Mouse (Mus musculus) kidney, adult 2 months (tissue): ENCODE data around the gene Olfr780.

Experiments used
- CTCF ChIP-seq: fragments of 200-500 bp; conservative IDR thresholded peaks from 2 replicates; pipeline ENCODE4 v1.5.1; 2011; ENCODE audit warnings: low read depth, mild to moderate bottlenecking, control low read depth, low read length, moderate library complexity, mixed read lengths; ENCODE audit not compliant: insufficient read depth, insufficient read length
- POLR2A ChIP-seq: fragments of 200-500 bp; IDR thresholded peaks from one replicate; pipeline ENCODE4 v1.6.1; 2011; ENCODE audit warnings: low read depth, low read length, control low read depth

DNA sequence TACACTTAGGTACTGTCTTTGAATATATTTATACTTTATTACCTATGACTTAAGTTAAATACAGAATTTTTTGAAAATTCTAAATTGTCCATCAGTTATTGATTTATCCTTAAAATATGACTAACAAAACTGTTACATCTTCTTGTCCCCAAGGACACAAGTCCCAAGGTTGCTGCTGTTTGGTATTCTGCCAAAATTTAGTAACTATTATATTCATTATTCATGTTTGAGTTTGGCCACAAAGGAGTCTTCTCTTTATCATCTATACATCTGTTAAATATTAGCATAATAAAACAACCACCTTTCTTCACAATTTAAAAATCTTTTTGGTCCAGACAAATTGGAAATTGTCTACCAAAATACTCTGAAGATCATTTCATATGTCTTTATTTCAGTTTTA, 10.6 kb downstream of the Olfr780 start, which contains the start of gene Olfr781:
- TF ChIP-seq CTCF (no peak), POLR2A (no peak)
